8 mouse cellular contexts compared by ENCODE assay signal in genomic region chr12:65072911-65073610, GRCm38 (mm10). TPM values are rescaled to one million over a fixed set of nuclear protein-coding genes. Genes with fewer than 3 reads are reported as not detected.
DNase-seq lines count a peak whose midpoint lies in the region; ATAC-seq and TF ChIP-seq lines count a peak whose summit lies in the region.

No protein-coding gene starts in this region.

- in situ Hi-C loops in ES-E14 (cut with MboI; ENCODE audit: low sequenced_read_pairs in 2 of 2, unreplicated experiment in 2 of 2) = no loop called here

- H3K4me3 ChIP-seq in heart, embryonic 16.5 days (ENCODE audit: low read length) = peak overlapping the region; percentile 79
- H3K4me3 ChIP-seq in ES-E14 (ENCODE audit: insufficient read depth in 1 of 2, low read depth in 1 of 2, low read length in 2 of 2, poor library complexity in 1 of 2, severe bottlenecking in 1 of 2) = peak overlapping the region; percentile 86 to 95
- H3K4me3 ChIP-seq in forebrain, embryonic 16.5 days (replicated peaks; ENCODE audit: low read length) = peak overlapping the region; percentile 87
- H3K4me3 ChIP-seq in midbrain, embryonic 10.5 days = peak overlapping the region; percentile 95

- no peaks in the 10 kb centered on the region for H3K27me3 ChIP-seq in heart, embryonic 16.5 days (ENCODE audit: control insufficient read depth, insufficient read depth, low read length)
- no peaks in the 10 kb centered on the region for H3K27me3 ChIP-seq in forebrain, embryonic 16.5 days (replicated peaks; ENCODE audit: control insufficient read depth, insufficient read depth, low read length)
- H3K27me3 ChIP-seq in midbrain, embryonic 10.5 days (ENCODE audit: low read depth, poor library complexity, severe bottlenecking) = no peaks in the 10 kb centered on the region

- H3K4me1 ChIP-seq in heart, embryonic 16.5 days (ENCODE audit: control insufficient read depth, insufficient read depth, low read length) = peaks cover 38% of the 10 kb centered on the region
- peaks cover 0 to 7% of the 10 kb centered on the region in 2 experiments; a peak in 2 of 4 replicates for H3K4me1 ChIP-seq in ES-E14 (ENCODE audit: control insufficient read depth in 2 of 2, insufficient read depth in 2 of 2, low read length in 2 of 2, poor library complexity in 1 of 2)
- peaks cover 31% of the 10 kb centered on the region for H3K4me1 ChIP-seq in forebrain, embryonic 16.5 days (replicated peaks; ENCODE audit: control insufficient read depth, insufficient read depth, low read length)
- H3K4me1 ChIP-seq in midbrain, embryonic 10.5 days = peaks cover 44% of the 10 kb centered on the region

- no peak for DNase-seq in heart, adult 9 months (ENCODE audit: low spot score in 2 of 2)
- no peak for DNase-seq in ES-E14 (ENCODE audit: low read depth, low spot score)
- no peak for DNase-seq in midbrain, embryonic 10.5 days (ENCODE audit: low spot score)
- DNase-seq in frontal cortex, postnatal 25 days (ENCODE audit: low spot score in 2 of 2) = no peak
- DNase-seq in gastrocnemius, adult 18-20 months (ENCODE audit: low spot score) = no peak
- no peak for DNase-seq in cerebellum, adult 18-20 months

- H3K4me2 ChIP-seq in heart, embryonic 16.5 days (ENCODE audit: low read depth, low read length) = peak overlapping the region; percentile 77
- H3K4me2 ChIP-seq in forebrain, embryonic 16.5 days (ENCODE audit: low read length) = peak overlapping the region; percentile 59

- ATAC-seq in heart, embryonic 16.5 days (replicated peaks; ENCODE audit: extremely low read depth, insufficient read depth, low FRiP score) = peak; percentile 46
- ATAC-seq in forebrain, embryonic 16.5 days = peak; percentile 66

- 3% methylated on average over 21 of the region's 21 CpGs for WGBS in heart, embryonic 16.5 days
- 1% methylated on average over 21 of the region's 21 CpGs for WGBS in forebrain, embryonic 16.5 days
- WGBS in midbrain, embryonic 10.5 days = 6% methylated on average over 21 of the region's 21 CpGs

- H3K27ac ChIP-seq in heart, embryonic 16.5 days (ENCODE audit: low read length) = peak overlapping the region; percentile 95
- H3K27ac ChIP-seq in ES-E14 (ENCODE audit: insufficient read depth, low read depth, low read length, poor library complexity, severe bottlenecking) = peak overlapping the region; percentile 50
- H3K27ac ChIP-seq in forebrain, embryonic 16.5 days (ENCODE audit: low read length) = peak overlapping the region; percentile 95
- peak overlapping the region; percentile 99 for H3K27ac ChIP-seq in midbrain, embryonic 10.5 days (replicated peaks)

- H3K9me3 ChIP-seq in heart, embryonic 16.5 days (replicated peaks; ENCODE audit: control insufficient read depth, low read length) = no peaks in the 10 kb centered on the region
- no peaks in the 10 kb centered on the region for H3K9me3 ChIP-seq in ES-E14 (ENCODE audit: control insufficient read depth, insufficient read depth, low read depth, low read length)
- no peaks in the 10 kb centered on the region for H3K9me3 ChIP-seq in forebrain, embryonic 16.5 days (ENCODE audit: control insufficient read depth, low read length)
- no peaks in the 10 kb centered on the region for H3K9me3 ChIP-seq in midbrain, embryonic 10.5 days (replicated peaks)

- peak overlapping the region; percentile 96 for H3K9ac ChIP-seq in heart, embryonic 16.5 days (ENCODE audit: low read length)
- peak overlapping the region; percentile 94 for H3K9ac ChIP-seq in ES-E14 (ENCODE audit: insufficient read depth, low read depth, low read length, poor library complexity, severe bottlenecking)
- peak overlapping the region; percentile 83 for H3K9ac ChIP-seq in forebrain, embryonic 16.5 days (replicated peaks; ENCODE audit: low read depth, low read length)

- no peaks in the 10 kb centered on the region for H3K36me3 ChIP-seq in heart, embryonic 16.5 days (ENCODE audit: control insufficient read depth, insufficient read depth)
- peaks cover 8% of the 10 kb centered on the region for H3K36me3 ChIP-seq in ES-E14 (ENCODE audit: control insufficient read depth, insufficient read depth, low read length, poor library complexity, severe bottlenecking)
- peaks cover 9% of the 10 kb centered on the region; the same call in 1 of the 2 replicates for H3K36me3 ChIP-seq in forebrain, embryonic 16.5 days (ENCODE audit: control insufficient read depth, insufficient read depth)
- H3K36me3 ChIP-seq in midbrain, embryonic 10.5 days = peaks cover 35% of the 10 kb centered on the region

TF ChIP-seq in ES-E14, 5 proteins besides CTCF, POLR2A, EP300 and RAD21:
- no peak for TF ChIP-seq ZC3H11A (IDR thresholded peaks at IDR 0.05; ENCODE audit: borderline replicate concordance, low read depth, low read length)
- no peak for TF ChIP-seq CHD2 (IDR thresholded peaks at IDR 0.05; ENCODE audit: low read depth, low read length)
- no peak for TF ChIP-seq MAFK (IDR thresholded peaks at IDR 0.05; ENCODE audit: insufficient read depth, low read depth, low read length)
- TF ChIP-seq ZNF384 (IDR thresholded peaks at IDR 0.05; ENCODE audit: low read depth, low read length) = no peak
- no peak for TF ChIP-seq HCFC1 (IDR thresholded peaks at IDR 0.05; ENCODE audit: borderline replicate concordance, insufficient read depth, low read length)

RNA-seq across cellular contexts. Expression of gene Fkbp3, which starts 0.7 kb away (rescaled TPM):
- polyA plus RNA-seq in heart, embryonic 16.5 days (2015; fragmentation: Nextera tagmentation; extraction: Ambion mirVana) = 466 and 516 TPM in 2 replicates
- 214 and 281 TPM in 2 replicates for total RNA-seq in ES-E14 (2012; rRNA removed)
- polyA plus RNA-seq in forebrain, embryonic 16.5 days (2015; fragmentation: Nextera tagmentation; extraction: Ambion mirVana) = 392 and 400 TPM in 2 replicates
- 718 and 827 TPM in 2 replicates for polyA plus RNA-seq in midbrain, embryonic 10.5 days (2016; fragmentation: Nextera tagmentation; extraction: Ambion mirVana)
- 100 to 1,000 TPM; 188 to 207 TPM for total RNA-seq in gastrocnemius, adult 18-20 months (2021)

RNA-seq across cellular contexts. Expression of gene Fancm, which starts 2.3 kb away (rescaled TPM):
- 5.0 TPM in 2 replicates for polyA plus RNA-seq in heart, embryonic 16.5 days (2015; fragmentation: Nextera tagmentation; extraction: Ambion mirVana)
- total RNA-seq in ES-E14 (2012; rRNA removed) = 45.6 and 51.2 TPM in 2 replicates
- polyA plus RNA-seq in forebrain, embryonic 16.5 days (2015; fragmentation: Nextera tagmentation; extraction: Ambion mirVana) = 7.5 and 8.0 TPM in 2 replicates
- 10.7 and 13.3 TPM in 2 replicates for polyA plus RNA-seq in midbrain, embryonic 10.5 days (2016; fragmentation: Nextera tagmentation; extraction: Ambion mirVana)
- total RNA-seq in gastrocnemius, adult 18-20 months (2021) = 1 to 10 TPM; 1.4 to 1.9 TPM

RNA-seq across cellular contexts. Expression of gene Prpf39, which starts 36.9 kb away (rescaled TPM):
- polyA plus RNA-seq in heart, embryonic 16.5 days (2015; fragmentation: Nextera tagmentation; extraction: Ambion mirVana) = 28.6 and 32.7 TPM in 2 replicates
- 22.9 and 26.1 TPM in 2 replicates for total RNA-seq in ES-E14 (2012; rRNA removed)
- polyA plus RNA-seq in forebrain, embryonic 16.5 days (2015; fragmentation: Nextera tagmentation; extraction: Ambion mirVana) = 62.9 and 73.4 TPM in 2 replicates
- polyA plus RNA-seq in midbrain, embryonic 10.5 days (2016; fragmentation: Nextera tagmentation; extraction: Ambion mirVana) = 59.5 and 61.8 TPM in 2 replicates
- 10 to 100 TPM; 12.1 to 12.4 TPM for total RNA-seq in gastrocnemius, adult 18-20 months (2021)
